Mouse (Mus musculus) testis, adult 2 months (tissue): Measurements from ENCODE around the gene Erg.

Experiments
- CTCF ChIP-seq: fragments of 200-500 bp; IDR thresholded peaks from 2 replicates; pipeline ENCODE4 v1.5.1; 2012; ENCODE audit warnings: low read depth, mild to moderate bottlenecking, inconsistent platforms, low read length, moderate library complexity; ENCODE audit not compliant: control insufficient read depth, insufficient read depth, insufficient replicate concordance
- POLR2A ChIP-seq: fragments of 200-500 bp; IDR thresholded peaks from 2 replicates; pipeline ENCODE4 v1.6.1; 2012; ENCODE audit warnings: low read depth, mild to moderate bottlenecking, inconsistent platforms, low read length, moderate library complexity; ENCODE audit not compliant: control insufficient read depth

DNA sequence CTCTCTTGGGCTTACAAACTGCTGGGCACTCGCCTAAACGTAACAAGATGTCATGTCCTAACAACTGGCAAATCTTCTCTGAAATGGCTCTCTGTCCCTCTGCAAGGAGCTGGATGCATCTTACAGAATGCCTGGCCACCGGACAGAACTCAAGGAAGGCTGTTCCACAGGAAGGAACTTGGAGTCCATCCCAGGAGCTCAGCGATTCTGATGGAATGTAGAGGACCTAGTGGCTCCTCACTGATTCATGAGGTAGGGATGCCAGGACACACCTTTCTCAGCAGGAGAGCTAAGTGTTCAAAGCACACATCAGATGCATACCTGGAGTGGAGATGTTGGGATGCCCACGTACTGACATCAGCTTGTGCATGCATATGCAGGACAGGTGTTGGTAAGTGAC, 221.2 kb downstream of the Erg start:
- no peak for TF ChIP-seq POLR2A
- no peak for TF ChIP-seq CTCF
